Mouse (Mus musculus) urinary bladder, postnatal 4 days (tissue): Measurements from ENCODE around the gene Ppp1r2.
"Not testable (repeated sequence)": the region's sequence is repeated elsewhere in the genome, so short reads cannot be mapped to it uniquely, and the experiment has no call there.

ENCODE experiments used
- DNase-seq, 2 experiments: peaks; one replicate each; pipeline ENCODE4 v3.0.0; 2021 to 2022; ENCODE audit warnings: low spot score in 2 of 2

The Ppp1r2 gene

DNA sequence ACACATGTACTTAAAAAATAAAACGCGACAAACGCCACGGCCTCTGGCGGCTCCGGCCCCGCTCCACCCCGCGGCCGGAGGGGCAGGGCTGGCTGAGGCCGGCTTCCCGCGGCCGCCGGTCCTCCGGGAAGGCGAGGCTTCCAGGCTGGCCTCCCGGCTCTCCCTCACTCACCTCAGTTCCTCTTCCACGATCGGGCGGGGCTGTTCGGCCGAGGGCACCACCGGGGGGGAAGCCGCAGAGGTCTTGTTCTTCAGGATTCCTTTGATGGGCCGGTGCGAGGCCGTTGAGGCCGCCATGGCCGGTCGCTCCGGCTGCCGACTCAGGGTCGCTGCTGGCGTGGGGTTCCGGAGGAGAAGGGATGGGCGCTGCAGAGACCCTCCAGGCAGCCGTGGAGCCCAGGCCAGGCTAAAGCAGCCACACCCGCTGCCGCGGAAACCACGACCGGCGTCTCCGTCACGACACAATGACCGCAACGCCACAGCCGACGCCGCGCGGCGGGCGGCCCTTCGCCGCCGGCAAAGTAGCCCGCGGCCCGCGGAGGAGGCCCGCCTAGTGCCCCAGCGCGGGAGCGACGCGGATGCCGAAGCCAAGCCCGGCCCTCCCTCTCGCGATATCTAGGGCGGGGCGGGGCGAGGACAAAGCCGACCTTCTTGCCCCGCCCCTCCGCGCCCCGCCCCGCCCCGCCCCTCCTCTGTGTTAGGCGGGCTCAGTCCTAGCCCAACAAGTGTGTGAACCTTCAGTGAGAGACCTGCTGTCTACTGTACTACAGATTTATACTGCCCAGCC is at the start of gene Ppp1r2:
Gene Ppp1r2 (minus strand): TSS at position 604 of the 787 bp plus-strand sequence.
- DNase-seq, result peak; percentile 91 to 94

DNA sequence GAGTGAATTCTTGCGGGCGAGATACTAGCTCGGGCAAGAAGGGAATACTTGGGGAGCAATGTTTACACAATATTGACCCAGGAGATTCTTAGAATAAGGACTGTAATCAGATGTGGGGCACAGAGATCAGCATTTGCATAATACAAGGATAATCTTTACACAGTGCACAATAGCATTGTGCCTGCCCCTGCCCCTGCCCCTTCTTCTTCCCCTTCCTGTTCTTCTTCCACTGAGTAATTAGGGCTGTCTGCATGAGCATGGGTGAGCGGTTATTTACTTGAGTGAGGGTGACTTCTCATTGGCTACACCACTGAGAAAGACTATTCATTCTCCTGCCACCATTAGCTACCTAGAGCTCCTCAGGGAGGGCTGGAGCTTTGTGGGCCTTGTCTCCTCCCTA is 46.4 kb upstream of the Ppp1r2 start:
- no peak for DNase-seq

DNA sequence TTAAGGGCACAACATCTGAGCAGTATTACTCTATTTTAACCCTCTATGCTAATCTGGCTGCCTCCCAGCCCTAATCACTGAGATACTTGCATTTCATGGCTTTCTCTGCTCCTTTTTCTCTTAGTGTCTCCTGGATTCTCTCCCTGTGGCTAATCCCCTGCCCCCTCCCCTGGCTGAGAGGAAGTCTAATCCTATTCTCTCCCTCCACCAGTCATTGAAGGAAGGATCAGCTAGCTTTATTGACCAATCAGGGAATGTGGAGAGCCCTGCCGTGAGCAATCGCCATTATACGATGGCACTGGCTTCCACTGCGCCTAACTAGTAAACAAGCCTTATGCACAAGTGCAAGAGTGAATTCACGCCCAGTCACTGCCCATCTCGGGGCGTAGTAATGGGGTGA is 45.9 kb upstream of the Ppp1r2 start:
- no peak for DNase-seq

DNA sequence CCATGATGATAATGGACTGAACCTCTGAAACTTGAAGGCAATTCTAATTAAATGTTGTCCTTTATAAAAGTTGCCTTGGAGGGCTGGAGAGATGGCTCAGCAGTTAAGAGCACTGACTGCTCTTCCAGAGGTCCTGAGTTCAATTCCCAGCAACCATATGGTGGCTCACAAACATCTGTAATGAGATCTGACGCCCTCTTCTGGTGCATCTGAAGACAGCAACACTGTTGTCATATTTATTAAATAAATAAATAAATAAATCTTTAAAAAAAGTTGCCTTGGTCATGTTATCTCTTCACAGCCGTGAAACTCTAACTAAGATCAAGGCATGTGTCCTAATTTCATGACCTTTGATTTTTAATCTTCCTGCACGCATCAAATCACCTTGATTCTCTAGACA is 44.6 kb upstream of the Ppp1r2 start:
- DNase-seq, result not testable (repeated sequence)

DNA sequence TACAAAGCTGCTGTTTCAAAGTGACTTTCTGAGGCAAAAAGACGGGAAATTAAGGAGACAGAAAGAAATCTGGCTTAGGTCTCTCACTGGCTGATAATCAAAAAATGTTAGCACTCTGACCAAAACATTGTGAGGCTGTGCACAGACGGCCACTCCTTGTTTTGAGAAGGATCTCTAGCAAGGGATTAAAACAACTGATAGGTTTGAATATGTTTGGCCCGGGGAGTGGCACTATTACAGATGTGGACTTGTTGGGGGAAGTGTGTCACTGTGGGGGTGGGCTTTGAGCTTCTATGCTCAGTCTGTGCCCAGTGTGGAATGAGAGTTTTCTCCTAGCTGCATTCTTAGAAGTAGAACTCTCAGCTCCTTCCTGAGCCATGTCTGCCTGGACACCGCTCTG is 44.2 kb upstream of the Ppp1r2 start:
- DNase-seq, result no peak

DNA sequence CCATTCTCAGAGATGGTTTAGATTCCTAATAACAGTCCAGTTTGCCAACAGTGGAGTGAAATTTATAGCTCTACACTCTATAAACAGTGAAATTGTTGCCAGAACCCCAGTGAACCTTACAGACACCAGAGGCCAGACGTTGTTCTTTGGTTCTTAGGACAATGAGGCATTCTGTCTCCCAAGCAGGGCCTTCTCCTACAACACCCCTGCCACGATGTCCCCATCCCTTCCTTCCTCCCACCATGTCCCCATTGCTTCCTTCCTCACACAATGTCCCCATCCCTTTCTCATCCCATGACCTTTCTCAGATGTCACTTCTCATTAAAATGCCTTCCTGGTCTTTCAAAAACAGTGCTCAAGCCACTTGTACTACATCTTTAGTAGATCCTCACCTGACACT is 43.3 kb upstream of the Ppp1r2 start:
- no peak for DNase-seq

DNA sequence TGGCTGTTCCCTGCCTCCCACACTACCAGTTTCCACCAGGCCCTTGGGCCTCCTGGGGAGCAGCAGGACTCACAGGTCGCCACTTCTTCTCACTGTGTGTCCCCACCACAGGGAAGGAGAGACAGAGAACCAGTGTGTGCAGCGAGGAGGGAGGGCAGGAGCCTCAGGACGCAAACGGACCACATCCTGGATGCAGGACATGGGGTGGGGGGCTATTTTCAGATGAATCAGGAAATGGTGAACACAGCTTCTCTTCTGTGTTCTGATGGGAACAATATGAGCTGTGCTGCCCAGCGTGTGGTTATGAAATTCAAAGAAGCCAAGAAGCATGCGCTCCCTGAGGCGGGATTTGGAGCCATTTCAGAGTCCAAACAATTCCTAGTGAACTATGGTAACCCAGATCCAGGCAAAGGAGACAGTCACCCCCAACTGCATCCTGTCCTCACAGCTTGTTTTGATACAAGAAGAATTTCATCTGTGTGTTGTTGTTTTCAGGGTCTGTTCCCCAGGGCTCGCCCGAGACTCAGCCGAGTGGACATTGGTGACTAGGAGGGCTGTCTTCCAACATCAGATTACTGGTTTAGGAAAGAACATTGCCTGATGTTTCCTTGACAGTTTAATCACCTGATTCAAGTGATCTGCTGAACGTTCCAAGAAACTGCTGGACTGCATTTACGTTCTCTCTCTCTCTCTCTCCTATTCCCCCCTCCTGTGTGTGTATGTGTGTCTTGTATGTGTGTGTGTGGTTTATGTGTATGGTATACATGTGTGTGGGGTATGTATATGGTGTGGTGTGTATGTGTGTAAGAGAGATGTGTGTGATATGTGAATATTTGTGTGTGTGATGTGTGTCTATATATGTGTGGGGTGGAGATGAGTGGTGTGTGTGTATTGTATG is 41.4 kb upstream of the Ppp1r2 start:
- peak in 1 of 2 experiments; percentile 56 for DNase-seq

DNA sequence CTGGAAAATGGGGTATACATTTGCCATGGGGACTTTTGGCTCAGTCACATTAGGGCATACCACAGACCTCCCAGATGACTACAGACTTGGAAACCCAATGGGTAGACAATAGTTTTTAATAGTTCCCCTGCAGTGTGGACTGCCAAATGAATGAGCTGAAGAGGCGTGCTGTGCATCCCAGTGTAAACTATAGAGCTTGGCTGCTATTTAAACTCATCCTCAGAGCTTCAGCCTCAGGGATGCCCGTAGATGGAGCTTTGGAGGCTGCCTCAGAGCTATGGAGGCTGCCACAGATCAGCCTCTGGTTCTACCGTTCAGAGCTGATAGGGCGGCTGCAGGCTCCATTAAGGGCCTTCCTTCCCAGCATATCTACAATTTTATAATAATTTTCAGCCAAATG is 40.2 kb upstream of the Ppp1r2 start:
- DNase-seq, result no peak

DNA sequence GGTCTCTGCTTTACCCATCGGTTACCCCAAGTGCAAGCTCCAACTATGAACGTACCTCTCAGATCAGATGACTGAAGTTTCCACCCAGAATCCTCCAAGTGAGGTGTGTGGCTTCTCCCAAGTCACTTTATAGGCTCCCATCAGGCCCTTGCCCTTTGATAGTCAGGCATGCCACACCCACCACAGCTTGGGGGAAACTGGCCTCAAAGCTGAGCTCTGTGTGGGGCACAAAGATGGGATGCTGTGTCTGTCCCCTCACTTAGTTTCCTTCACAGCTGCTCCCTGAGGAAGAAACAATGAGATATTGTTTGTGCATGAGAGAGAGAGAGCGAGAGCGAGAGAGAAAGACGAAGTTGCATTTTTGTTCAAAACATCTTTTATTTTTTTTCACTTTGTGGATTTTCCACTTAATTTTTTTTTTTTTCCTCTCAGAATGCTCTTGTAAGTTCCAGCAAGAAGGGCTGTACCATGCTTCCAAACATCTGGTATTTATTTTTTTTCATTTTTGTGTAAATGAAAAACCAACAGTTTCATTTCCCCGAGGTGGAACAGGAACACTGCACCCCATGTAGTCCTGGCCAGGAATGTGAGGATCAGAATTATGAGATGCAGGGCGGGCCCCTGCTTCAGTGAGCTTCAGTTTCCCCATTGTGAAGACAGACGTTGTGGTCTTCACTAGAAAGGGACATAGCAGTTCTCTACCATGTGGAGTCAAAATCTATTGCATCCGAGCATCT is 39.6 kb upstream of the Ppp1r2 start, which contains the start of gene Apod:
Gene Apod (minus strand): TSS at position 312 of the 737 bp plus-strand sequence.
- no peak for DNase-seq

DNA sequence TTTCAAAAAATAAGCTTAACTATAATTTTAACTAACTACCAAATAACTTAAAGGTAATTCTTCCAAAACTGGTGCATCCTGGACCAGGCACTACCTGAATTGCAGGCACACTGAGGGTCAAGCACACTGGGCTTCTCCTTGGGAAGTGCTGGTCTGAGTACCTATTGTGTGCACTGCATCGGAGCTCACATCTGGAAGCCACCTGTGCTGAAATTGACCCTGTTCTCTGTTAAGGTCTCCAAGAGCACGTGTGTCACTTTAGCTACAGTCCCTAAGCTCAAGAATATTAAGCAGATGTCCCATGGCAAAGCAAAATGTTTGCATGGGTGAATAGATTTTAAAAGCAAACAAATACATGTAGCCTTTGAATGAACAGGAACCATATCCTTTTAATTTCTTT is 38.5 kb upstream of the Ppp1r2 start:
- DNase-seq, result no peak

DNA sequence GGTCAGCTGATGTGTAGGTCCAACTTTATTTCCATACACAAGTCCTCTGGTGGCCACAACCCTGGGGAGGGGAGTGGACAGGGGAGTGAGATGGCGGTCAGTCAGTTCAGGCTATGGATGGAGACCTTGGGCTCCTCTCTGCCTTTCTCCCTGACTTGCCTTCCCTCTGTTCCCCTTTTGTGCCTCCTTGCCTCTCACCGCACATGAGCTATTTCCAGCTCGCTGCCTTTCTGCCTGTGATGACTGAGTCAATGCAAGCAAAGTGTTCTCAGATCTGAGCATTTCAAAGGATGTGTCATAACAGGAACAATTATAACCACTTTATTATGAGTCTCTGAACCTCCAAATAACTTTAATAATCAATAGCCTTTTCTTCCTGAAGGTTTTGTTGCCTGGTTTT is 37.2 kb upstream of the Ppp1r2 start:
- no peak for DNase-seq

DNA sequence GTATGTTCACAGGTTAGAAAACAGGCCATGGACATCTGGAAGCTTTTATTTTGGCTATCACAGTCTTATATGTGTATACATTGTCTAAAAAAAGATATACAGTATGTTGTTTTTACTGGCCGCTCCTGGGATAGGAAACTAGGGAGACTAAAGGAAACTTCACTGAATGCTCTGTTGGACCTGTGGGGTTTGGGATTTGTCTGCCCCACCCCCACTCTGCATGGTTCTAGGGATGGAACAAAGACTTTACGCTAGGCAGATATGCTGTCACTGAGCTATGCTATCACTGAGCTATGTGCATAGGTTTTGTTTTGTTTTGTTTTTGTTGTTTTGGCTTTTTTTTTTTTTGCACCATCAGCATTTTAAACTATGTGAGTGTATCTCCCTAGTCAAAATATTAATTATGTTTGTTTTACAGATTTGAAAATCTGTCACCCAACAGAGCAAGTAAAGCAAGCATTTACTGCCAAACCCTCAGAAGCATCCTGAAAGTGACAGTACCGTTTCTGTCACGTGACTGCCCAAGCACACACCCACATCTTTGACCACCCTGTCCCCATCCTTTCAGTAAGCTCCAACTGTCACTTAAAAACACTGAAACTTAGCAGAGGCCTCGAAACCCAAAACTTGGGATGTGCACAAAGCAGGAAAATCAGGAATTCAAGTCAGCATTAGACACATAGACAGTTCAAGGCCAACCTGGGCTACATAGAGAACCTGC is 30.3 kb upstream of the Ppp1r2 start:
- DNase-seq, result no peak

DNA sequence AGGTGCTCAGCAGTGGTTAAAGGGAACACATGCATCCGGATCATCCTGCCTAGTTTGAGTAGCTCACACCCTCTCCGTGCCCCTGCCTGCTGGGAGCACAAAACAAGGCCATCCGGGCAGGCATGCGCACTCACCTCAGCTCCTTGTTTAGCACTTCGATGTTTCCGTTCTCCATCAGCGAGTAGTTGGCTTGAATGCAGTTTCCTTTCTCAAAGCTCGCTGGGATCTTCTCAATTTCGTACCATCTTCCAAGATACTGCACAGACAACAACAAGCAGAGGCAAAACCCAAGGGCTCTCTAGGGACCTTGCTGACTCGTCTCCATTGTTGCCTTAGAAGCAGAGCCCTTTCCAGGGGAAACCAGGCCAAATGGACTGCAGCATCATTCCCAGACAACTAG is 28.2 kb upstream of the Ppp1r2 start:
- no peak for DNase-seq

DNA sequence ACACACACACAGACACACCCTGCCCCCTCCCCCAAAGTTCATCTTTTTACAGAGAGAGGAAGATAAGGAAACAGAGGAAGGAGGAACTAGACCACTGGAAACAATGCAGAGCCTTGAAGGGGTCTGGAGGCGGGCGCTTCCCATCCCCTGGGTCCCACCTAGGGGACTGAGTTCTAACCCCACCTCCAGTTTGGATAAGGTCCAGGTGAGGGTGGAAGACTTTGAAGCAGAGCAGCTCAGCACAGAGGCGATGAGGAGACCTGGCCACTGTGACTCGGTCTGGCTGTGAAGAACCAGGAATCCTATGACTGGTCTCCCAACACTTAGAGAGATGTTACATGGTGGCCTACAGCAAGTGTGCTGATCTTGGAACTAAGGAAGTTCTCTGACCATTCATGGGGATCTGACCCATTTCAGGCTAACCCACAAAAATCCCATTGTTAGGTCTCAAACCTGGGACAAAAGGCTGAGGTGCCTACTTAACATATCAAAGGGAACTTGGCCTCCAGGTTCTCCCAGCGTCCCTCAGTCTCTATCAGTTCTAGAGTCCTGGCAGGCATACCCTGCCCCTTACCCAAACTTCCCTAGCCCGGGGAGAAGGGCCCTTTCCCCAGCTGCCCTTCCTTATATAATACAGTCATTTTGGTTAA is 25.9 kb upstream of the Ppp1r2 start:
- DNase-seq, result no peak

DNA sequence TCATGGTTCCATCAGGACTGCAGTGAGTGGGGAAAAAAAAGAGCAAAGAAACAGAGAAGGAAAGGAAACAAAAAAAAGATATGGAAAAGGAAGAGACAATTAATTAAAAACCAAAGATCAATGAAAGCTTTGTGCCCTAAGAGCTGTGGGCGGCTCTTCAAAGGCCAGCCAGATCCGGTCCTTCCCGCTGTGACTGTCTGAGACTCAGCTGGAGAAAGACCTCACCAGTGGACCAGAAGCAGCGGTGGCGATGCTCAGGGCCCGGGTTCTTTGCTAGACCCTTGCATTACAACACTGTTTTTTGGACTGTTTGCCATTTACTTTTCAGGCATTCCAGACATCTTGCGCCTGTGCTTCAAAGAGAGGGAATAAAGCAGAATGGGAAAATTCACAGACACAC is 25.4 kb upstream of the Ppp1r2 start:
- DNase-seq, result no peak

DNA sequence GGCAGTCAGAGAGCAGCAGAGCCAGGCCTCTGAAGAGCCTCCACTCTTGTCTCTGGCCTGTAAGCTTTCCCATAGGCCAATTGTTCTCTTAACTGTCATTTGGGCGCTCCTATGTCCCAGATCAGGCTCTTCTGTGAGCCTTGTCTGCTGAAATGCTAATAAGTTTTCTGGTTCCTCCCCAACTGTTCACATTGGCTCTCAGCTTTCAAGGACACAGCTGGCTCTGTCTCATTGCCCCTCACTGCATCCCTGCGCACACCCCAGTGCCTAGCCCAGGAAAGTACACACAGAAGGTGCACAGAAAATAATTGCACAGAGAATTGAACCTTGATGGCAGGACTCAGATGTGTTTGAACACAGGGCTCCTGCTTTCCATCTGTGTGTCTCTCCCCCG is 24.9 kb upstream of the Ppp1r2 start:
- no peak for DNase-seq

DNA sequence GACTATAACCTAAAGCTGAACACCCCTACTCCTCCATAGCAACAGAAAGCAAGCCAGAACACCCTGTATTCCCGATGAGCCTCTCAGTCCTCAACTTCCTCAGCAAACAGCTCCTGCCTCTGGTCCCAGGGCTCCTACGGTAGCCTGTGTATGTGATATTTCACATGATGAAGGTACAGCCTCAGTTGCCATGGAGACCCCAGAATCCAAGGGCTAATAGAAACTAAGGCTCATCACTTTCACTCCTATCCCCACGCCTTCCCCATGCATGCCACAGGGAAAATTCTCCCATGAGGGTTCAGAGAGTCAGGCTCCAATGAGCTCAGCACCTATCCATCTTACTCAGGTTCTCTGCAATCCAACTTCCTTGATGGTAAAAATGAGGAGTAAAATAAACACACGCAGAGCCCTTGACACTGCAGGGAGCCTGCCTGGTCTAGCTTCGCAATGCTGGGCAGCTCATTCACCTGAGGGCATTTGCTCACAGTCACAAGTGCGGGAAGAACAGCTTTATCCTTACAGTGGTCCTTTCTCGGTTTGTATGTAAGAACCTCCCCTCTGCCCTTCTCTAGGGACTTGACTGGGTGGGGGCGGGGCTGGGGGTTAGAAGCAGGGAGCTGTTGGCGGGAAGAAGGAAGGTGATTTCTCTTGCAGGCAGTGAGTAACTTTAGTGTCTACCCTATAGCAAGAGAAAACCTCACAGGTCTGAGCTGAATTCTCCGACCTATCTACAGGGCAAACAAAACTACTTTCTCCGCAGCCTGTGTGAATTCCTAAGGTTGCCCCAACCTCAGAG is 24.3 kb upstream of the Ppp1r2 start:
- DNase-seq, result no peak

DNA sequence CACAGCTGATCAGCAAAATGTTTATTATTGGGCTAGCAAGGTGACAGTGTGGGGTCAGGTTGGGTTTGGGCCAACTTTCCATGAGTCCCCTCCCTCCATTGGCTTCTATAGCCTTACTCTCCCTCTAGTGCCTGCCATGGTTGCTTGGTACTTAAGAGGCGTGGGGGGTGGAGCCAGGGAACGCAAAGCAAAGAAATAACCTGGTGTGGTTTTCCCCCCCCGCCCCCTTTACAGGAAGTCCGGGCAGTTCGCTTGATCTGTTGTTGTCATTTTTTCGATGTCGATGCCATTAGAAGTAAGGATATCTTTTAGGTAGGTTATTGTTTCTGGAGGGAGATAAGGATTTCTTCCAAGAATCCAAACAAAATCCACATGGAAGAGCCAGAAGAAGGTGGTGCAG is 22.0 kb upstream of the Ppp1r2 start:
- DNase-seq, result no peak

DNA sequence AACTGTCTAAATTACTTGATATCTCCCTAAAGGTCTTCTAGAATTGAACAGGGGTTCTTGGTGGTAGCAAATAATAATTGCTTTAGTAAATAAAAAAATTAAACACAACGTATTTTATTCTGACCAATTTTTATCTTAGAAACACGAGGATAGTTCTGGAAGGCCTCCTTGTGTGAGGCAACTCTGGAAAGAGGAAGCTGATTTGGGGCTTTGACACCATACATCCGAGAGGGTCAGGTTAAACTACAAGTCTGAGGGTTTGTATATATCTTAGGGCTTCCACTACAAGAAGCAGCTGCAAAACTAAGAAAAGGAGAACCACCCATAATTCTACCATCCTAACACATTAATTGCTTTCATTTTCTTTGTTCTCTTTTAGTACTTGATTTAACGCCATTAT is 18.7 kb upstream of the Ppp1r2 start:
- DNase-seq, result no peak

DNA sequence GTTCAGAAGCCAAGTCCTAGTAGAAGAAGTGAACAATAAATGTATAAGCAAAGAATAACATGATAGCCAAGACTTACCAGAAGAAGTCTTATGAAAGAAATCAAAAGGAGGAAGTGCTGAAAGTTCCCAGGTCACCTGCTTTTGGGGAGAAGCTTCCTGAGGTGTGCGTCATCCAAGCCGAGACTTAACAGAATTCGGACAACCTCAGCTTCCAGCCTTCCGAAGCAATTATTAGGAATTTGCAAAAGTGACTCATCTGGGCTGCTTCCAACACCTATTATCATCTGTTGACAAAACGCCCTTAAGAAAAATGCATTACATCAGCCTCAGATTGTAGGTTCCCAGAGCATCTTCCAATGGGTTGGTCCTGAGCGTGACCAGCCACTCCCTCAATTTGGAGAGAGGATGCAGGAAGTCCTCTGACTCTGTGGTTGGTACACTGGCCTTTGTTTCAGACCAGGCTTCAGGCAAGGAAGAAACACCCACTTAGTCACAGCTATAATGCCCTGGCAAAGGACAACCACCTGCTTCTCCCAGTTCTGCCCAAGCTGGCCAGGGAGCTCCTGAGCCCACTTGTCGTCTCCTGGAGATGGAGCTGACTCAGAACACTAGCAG is 15.8 kb upstream of the Ppp1r2 start:
- DNase-seq, result no peak
